Mouse (Mus musculus) heart, postnatal 36 days (tissue): Measurements from ENCODE around the gene Pde7b. TPM values are rescaled to one million over a fixed set of nuclear protein-coding genes. Genes with fewer than 3 reads are reported as not detected.

Experiments
- DNase-seq, 2 experiments: peaks; one replicate each; pipeline ENCODE4 v3.0.0; 2021 to 2022
- intact Hi-C: fragments of 180-260 bp; cut with DNase I; formaldehyde crosslinking; loops from one replicate; pipeline ENCODE4 v1.15.1; 2025
- total RNA-seq, 2 experiments: library from RNA; stranded (reverse); gene quantifications; 2 replicates each; pipeline ENCODE4 v1.2.3; 2021

The Pde7b gene
- total RNA-seq, 2 experiments from 2014 or later, result 63.0 to 63.9 TPM

DNA sequence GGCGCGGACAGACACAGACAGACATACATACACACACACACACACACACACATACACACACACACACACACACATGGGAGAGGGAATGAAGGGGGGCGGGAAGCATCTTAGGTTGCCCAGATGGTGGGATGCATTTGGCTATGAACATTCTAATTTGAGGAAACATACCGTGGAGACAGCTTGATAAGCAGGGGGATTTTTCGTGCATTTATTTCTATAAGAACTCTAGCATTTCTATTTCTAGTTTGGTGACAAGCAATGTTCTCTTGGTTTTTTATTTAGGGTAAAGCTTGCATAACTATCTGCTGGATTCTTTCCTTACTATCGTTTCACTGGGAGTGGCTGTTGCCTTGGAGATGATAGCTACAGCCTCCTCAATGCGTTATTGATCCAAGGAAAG is 66.2 kb downstream of the Pde7b start:
- no peak for DNase-seq
- intact Hi-C loops, result loop anchor here (5.0 kb wide), 1 partner anchor 64 kb away; no protein-coding TSS in a partner anchor

DNA sequence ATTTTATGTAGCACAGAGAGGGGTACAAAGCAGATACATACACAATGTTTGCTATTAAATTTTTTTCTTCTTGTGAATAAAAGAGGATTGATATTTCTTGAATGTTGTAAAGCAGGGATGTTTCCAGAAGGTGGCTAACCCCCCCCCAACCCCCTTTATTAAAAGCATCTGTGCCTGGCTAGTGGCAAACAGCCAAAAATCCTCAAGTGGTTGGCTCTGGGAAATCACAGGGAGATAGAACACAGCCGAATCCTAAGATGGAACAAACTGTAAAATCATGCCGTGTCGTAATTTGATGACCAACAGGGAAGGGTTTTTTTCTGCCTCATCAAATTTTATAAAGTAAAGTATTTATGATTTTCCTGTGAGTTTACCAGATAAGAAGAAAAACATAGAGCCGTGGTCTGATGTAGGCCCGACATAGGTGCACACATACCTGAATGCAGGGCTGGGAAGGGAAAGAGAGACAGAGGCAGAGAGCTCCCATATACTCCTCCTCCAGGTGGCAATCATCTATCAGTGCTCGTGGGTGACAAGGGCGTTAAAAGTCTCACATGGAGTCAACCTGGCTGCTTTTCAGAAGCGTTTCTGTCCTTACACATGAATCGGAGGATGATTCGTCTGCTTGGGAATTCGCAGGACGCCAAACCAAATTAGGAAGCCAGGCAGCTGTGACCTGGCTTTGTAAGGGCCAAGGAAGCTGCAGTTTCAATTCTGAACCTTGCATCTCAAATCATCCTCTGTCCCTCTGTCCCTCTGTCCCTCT is 67.4 kb downstream of the Pde7b start:
- intact Hi-C loops, result loop anchor here (5.0 kb wide), 1 partner anchor 65 kb away; no protein-coding TSS in a partner anchor
- DNase-seq, result peak; percentile 32 to 46

DNA sequence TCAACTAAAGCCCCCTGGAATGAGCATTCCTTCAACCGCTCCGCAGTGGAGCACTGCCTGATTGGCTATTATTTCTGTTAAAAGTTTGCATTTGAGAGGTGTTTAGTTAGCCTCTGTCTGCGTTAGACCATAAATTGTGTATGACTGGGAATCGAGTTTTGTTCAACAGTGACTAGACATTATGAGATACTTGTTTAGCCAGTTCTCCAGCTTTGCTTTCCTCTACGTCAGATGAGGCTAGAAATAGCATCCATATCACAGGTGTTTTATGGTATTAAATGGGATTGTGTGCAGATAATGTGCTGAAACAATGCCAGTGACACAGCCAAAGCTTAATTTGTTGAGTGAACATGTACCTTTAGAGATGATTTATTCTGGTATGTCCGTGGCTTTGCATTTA is 70.3 kb downstream of the Pde7b start:
- intact Hi-C loops, result no loop called here

GRCm38 (mm10) chr10:20654187-20654586 is 70.7 kb downstream of the Pde7b start:
- intact Hi-C loops, result no loop called here
- no peak for DNase-seq

More for the DNA sequence above, 70.3 kb downstream of the Pde7b start:
- DNase-seq, result no peak

GRCm38 (mm10) chr10:20653299-20653698 is 71.6 kb downstream of the Pde7b start:
- intact Hi-C loops, result no loop called here

DNA sequence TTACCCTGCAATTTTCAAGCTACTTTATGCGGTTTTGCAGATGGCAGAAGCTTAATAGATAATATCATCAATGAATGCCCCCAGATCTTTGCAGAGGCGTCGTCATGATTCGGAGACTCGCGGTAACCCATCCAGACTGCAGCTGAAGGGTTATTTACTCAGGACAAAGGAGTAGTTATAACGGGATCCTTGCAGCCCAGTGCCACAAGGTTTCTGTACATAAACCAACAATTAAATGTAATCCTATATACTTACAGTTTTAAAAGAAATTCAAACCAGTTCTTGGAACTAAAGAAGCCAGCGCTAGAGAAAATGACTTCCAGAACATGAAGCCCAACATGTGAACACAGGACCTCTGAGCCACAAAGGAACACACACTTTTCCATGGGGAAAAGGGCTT is 88.5 kb downstream of the Pde7b start:
- DNase-seq, result no peak
- intact Hi-C loops, result no loop called here

More at GRCm38 (mm10) chr10:20653299-20653698, 71.6 kb downstream of the Pde7b start:
- no peak for DNase-seq

GRCm38 (mm10) chr10:20633085-20633415 is 91.8 kb downstream of the Pde7b start:
- intact Hi-C loops, result no loop called here
- no peak for DNase-seq

- no peak for DNase-seq
- intact Hi-C loops, result no loop called here
These were observed 92.4 kb downstream of the Pde7b start for GRCm38 (mm10) chr10:20632256-20633084.

GRCm38 (mm10) chr10:20630122-20630521 is 94.8 kb downstream of the Pde7b start:
- peak; percentile 16 to 29 for DNase-seq

DNA sequence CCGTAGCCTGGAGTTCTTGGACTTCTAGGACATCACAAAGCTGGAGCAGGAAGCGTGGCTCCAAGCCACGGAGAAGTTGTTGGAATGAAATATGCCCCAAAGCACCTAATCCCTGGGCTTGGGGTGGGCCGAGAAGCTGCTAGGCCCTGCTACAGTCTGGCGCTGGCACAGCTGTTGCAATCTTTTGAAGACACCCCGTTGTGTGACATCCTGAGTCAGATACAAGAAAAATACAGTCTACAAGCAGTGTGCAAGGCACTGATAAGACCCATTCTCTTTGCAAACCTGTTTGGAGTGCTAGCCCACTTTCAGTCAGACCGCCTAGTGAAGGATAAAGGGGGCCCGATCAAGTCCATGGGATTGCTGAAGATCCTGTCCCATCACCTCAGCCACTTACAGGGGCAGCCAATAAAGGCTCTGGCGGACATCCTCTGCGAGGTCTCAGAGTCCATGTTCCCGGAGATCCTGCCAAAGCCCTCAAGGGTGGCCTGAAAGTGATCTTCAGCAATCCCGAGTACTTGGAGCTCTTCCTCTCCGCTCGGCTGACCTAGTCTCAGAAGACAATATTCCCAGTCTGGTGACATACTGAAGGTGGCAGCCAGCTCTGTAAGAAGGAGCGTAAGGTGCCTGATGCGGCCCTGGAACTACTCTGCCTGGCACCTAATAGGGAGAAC is 99.0 kb downstream of the Pde7b start:
- intact Hi-C loops, result no loop called here
- DNase-seq, result no peak

More at GRCm38 (mm10) chr10:20630122-20630521, 94.8 kb downstream of the Pde7b start:
- intact Hi-C loops, result no loop called here

DNA sequence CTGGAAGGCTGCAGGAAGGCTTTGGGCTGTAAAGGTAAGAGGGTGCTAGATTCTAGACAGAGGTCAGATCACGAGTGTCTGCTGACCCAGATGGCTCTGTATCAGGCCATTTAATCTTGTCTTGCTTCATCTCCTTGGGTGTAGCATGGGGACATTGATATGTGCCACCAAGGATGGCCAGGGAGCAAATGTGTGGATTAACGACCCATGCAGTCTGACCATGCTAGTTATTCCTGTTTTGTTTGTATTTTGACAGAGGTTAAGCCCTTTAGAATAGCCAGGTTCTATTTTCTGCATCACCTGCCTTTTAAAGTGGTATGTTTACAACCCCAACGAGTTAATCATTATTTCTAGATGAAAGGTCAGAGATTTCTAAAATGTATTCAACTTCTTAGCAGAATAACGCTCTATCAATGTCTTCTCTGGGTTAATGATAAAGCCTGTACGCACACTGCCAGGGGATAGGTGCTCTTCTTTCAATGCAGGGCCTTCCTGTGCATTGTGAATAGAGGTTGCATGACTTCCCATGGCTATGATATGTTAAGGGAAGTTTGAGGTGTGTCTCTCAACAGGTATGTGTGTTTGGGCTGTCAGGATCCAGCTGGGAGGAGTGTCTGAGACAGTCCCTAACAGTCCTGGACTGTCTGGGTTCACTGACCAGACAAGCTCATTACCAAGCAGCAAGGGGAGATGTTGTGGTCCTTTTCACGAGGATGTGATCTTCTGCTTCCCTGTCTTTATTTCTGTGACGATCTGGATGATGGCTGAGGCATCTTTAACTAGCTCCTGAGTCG is 103.0 kb downstream of the Pde7b start:
- intact Hi-C loops, result no loop called here
- no peak for DNase-seq

GRCm38 (mm10) chr10:20606007-20606406 is 118.9 kb downstream of the Pde7b start:
- intact Hi-C loops, result no loop called here
- DNase-seq, result no peak

- intact Hi-C loops, result no loop called here
- no peak for DNase-seq
These were observed 129.6 kb downstream of the Pde7b start for GRCm38 (mm10) chr10:20595107-20595810.

DNA sequence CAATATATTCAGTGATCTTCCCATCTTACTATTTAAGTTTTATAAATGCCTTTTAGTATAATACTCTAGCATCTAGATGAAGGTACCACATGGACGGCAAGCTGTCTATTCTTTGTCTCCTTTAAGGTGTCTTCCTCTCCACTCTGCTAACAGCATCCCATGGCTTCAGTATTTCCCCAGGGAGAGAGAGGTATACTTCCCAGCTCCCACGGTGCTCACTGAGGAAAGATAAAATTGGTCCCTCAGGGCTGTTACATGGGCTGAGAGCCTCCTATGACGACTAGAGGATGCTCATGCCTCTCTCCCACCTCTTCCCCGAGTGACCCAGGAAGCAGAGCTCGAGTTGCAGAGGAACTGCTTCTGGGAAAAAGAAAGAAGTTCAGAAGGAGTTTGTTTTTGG is 130.9 kb downstream of the Pde7b start:
- intact Hi-C loops, result no loop called here
- DNase-seq, result no peak

DNA sequence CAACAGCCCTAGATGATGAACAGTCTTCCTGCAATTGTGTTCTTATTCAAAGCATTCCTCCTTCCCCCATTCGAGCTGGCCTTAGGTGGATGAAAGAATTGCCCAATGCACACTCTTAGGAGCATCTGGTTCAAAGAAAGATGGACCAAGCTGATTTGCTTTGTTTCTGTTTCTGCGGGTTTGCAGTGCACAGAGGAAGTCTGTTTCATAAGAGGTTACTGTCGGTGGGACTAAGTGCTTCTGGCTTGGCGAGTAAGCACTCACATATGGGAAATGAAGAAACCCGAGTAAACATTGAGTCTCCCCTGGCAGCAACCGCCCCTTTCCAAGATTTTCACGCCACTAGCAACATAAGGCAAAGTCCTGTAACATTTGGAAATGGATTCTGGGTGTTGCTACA is 134.8 kb downstream of the Pde7b start:
- intact Hi-C loops, result no loop called here
- no peak for DNase-seq

- DNase-seq, result no peak
- intact Hi-C loops, result no loop called here
These were observed 138.9 kb downstream of the Pde7b start for GRCm38 (mm10) chr10:20585959-20586358.

DNA sequence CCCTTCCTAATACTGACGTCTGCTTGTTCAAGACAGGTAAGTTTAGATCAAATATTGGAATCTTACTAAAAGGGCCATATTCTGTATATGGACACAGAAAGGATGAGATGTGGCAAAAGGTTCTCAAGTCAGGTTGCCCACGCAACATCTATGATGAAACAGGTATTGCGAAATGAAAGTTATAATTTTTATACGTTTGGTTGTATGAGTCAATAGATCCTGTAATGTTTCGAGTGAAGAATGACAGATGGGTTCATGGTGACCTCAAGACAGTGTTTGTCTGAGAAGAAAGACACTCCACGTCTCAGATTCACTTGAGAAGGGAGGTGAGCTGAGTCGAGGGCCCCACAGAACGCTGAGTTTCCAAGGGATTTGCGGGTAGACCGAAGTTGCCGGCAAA is 149.9 kb downstream of the Pde7b start:
- intact Hi-C loops, result no loop called here
- no peak for DNase-seq

DNA sequence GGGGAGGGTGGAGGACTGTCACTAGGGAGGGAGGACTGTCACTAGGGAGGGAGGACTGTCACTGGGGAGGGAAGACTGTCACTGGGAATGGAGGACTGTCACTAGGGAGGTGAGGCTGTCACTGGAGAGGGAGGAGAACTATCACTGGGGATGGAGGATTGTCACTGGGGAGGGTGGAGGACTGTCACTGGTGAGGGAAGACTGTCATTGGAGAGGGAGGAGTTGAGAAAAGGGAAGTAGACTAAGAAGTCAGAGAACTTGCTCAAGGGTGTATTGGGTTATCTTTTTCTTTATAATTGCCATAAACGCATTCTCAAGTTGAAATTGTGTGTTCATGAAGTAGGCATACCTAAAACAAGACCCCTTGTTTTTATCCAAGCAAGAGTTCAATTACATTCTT is 150.5 kb downstream of the Pde7b start:
- intact Hi-C loops, result loop anchor here (5.0 kb wide), 1 partner anchor 167 kb away; no protein-coding TSS in a partner anchor
- no peak for DNase-seq

DNA sequence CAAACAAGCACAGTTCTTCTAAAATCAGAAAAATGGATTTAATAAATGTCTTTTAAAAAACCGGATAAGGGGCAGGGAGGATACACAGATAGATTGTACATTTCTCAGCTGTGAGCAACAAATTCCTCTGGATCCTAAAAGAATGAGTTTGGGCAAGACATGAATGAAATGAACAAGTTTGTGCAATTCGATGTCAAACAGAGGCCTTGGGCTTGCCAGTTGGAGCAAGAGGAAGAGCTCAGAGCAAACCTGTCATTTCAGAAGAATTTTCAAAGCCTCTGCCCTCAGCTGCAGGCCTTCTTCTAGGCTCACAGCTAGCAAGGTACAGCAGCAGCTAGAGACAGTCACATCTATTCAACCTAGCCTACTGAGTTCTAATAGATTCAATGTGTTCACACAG is 153.4 kb downstream of the Pde7b start:
- DNase-seq, result no peak
- intact Hi-C loops, result loop anchor here (2.0 to 5.0 kb wide), 2 partner anchors 21 to 164 kb away; no protein-coding TSS in a partner anchor

DNA sequence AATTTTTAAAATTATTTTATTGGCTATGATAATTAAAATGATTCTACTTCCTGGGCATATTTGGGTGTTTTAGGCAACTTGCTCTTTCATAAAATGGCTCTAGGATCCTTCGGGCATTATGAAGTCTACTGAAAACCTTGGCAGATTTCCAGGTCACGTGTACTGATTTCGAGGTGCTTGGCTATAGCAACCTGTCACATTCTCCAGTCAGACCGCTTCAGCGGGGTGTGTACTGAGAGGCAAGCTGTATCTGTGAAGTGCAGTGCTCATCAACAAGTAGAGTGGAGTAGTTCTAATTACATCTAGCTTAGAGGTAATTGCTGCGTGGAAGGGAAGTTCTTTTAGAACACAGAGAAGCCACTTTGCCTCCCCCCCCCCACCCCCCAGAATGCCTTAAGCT is 156.2 kb downstream of the Pde7b start:
- DNase-seq, result no peak
- intact Hi-C loops, result no loop called here
